Mouse (Mus musculus): ENCODE data around the gene Atg7. TPM values are rescaled to one million over a fixed set of nuclear protein-coding genes. Genes with fewer than 3 reads are reported as not detected.
A peak's percentile ranks its signal among the peaks of the same experiment; 100 is the strongest.

The Atg7 gene
- polyA plus RNA-seq, 1 experiment from 2014 or later: 16.8 TPM

- Histone ChIP-seq H3K4me3 (replicated peaks) (no peak overlapping the region), H3K9ac (replicated peaks) (no peak overlapping the region), H3K4me2 (no peak overlapping the region), H3K36me3 (peaks cover 13% of the 10 kb centered on the region; the same call in 1 of the 2 replicates), H3K4me1 (peaks cover 6% of the 10 kb centered on the region; the same call in 1 of the 2 replicates), H3K9me3 (replicated peaks) (no peaks in the 10 kb centered on the region), H3K27me3 (replicated peaks) (no peaks in the 10 kb centered on the region), H3K27ac (replicated peaks) (0 out of 2 replicates have a peak overlapping the region, but pooled peaks have one; percentile 7)
- ATAC-seq (ENCODE audit: low FRiP score): no peak
- WGBS: 33% methylated on average over 2 of the region's 2 CpGs
Observed at GRCm38 (mm10) chr6:114690661-114691060, 47.8 kb downstream of the Atg7 start.

DNA sequence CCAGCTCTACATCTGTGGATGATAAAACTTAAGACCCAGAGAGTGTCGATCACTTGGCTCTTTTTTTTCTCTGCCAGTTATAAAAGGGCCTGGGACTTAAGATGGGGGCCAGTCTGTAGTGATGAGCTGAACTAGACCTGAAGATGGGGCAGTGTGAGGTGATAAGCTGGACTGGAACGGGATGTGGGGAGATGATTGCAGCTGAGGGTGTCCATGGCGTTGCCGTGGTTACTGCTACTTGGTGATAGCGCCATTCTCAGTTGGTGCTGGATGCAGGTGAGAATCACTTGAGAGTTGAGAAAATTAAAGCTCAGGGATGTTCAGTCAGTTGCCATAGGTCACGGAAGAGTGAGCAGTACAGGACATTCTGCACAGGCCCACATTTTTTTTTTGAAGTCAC lies 48.6 kb downstream of the Atg7 start:
- 79% methylated on average over 6 of the region's 6 CpGs for WGBS

DNA sequence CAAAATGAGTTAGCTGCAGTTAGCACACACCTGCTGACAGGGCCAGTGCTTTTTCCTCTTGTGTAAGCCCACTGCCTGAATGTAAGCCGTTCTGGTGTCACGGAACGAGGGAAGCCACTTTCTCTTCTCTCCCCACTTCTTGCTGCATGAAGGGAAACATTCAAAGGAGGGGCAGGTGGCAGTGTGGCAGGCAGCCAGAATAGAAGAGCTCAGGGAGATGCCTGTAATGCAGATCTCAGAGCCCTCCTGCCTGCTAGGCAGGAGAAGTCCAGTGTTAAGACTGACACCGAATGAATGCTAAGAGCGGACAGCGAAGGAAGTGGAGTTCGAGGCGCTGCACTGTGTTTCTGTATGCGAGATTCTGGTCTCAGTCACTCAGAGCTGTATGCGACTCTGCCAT lies 49.8 kb downstream of the Atg7 start:
- Histone ChIP-seq H3K27me3 (replicated peaks) (no peaks in the 10 kb centered on the region), H3K4me2 (no peak overlapping the region), H3K9me3 (replicated peaks) (no peaks in the 10 kb centered on the region), H3K4me1 (peaks cover 7% of the 10 kb centered on the region; the same call in 1 of the 2 replicates), H3K9ac (replicated peaks) (no peak overlapping the region), H3K27ac (replicated peaks) (no peak overlapping the region), H3K36me3 (peaks cover 5% of the 10 kb centered on the region; the same call in 1 of the 2 replicates), H3K4me3 (replicated peaks) (no peak overlapping the region)
- 76% methylated on average over 10 of the region's 10 CpGs for WGBS
- no peak for ATAC-seq (ENCODE audit: low FRiP score)

More for the DNA sequence above, 48.6 kb downstream of the Atg7 start:
- Histone ChIP-seq H3K9ac (replicated peaks) (no peak overlapping the region), H3K4me1 (peaks cover 6% of the 10 kb centered on the region; the same call in 1 of the 2 replicates), H3K27ac (replicated peaks) (no peak overlapping the region), H3K9me3 (replicated peaks) (no peaks in the 10 kb centered on the region), H3K27me3 (replicated peaks) (no peaks in the 10 kb centered on the region), H3K4me3 (replicated peaks) (no peak overlapping the region), H3K36me3 (peaks cover 10% of the 10 kb centered on the region; the same call in 1 of the 2 replicates), H3K4me2 (no peak overlapping the region)
- ATAC-seq (ENCODE audit: low FRiP score): no peak

- no peaks in the 10 kb centered on the region for H3K27me3 ChIP-seq (replicated peaks)
- H3K27ac ChIP-seq (replicated peaks): no peak overlapping the region
- H3K4me1 ChIP-seq: peaks cover 4% of the 10 kb centered on the region; the same call in 1 of the 2 replicates
- H3K9ac ChIP-seq (replicated peaks): no peak overlapping the region
- no peak overlapping the region for H3K4me3 ChIP-seq (replicated peaks)
- ATAC-seq (ENCODE audit: low FRiP score): peak; percentile 65
- no peaks in the 10 kb centered on the region; the same call in 1 of the 2 replicates for H3K36me3 ChIP-seq
- WGBS: 47% methylated on average over 9 of the region's 9 CpGs
- H3K9me3 ChIP-seq (replicated peaks): no peaks in the 10 kb centered on the region
- H3K4me2 ChIP-seq: no peak overlapping the region
Observed at GRCm38 (mm10) chr6:114697646-114698490, 55.0 kb downstream of the Atg7 start.

DNA sequence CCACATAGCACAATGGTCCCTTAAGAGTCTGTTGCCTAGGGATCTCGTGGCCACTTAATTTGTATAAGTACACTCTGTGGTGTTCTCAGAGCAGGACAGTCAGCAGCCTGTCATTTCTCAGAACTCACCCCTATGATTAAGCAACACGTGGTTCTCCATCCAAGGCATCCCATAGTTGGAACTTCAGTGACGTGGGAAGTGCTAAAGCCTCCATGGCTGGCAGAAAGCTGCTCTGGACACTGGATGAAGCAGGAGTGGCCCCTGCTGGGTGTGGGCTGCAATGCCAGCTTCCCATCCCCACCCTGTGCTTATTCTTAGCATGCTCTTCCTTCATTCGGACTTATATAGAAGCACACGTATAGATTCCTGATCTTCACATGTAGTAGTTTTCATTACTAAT lies 55.7 kb downstream of the Atg7 start:
- Histone ChIP-seq H3K4me2 (no peak overlapping the region), H3K9ac (replicated peaks) (no peak overlapping the region), H3K4me1 (peaks cover 4% of the 10 kb centered on the region; the same call in 1 of the 2 replicates), H3K36me3 (peaks cover 2% of the 10 kb centered on the region), H3K27me3 (replicated peaks) (no peaks in the 10 kb centered on the region), H3K27ac (replicated peaks) (no peak overlapping the region), H3K4me3 (replicated peaks) (no peak overlapping the region), H3K9me3 (replicated peaks) (no peaks in the 10 kb centered on the region)
- WGBS: 59% methylated on average over 5 of the region's 5 CpGs
- no peak for ATAC-seq (ENCODE audit: low FRiP score)

DNA sequence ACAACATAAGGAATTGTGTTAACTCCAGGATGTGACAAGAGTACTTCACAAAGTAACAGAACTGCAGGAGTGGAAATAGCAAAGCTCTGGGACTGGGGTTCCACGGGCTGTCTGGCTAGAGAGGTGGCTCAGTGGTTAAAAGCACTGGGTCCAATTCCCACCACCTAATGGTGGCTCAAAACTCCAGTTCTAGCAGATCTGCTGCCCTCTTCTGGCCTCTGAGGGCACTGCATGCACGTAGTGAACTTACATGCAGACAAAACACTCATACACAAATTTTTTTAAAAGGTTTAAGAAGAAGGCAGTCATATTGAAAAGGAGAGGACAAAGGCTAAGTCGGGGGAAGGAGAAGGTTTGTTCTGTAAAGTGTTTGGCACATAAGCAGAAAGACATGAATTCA lies 57.8 kb downstream of the Atg7 start:
- Histone ChIP-seq H3K4me3 (replicated peaks) (no peak overlapping the region), H3K4me2 (no peak overlapping the region), H3K9me3 (replicated peaks) (no peaks in the 10 kb centered on the region), H3K4me1 (peaks cover 4% of the 10 kb centered on the region; the same call in 1 of the 2 replicates), H3K9ac (replicated peaks) (no peak overlapping the region), H3K27ac (replicated peaks) (no peak overlapping the region), H3K36me3 (peaks cover 5% of the 10 kb centered on the region), H3K27me3 (replicated peaks) (no peaks in the 10 kb centered on the region)
- WGBS: 89% methylated on average over 3 of the region's 3 CpGs
- ATAC-seq (ENCODE audit: low FRiP score): no peak

DNA sequence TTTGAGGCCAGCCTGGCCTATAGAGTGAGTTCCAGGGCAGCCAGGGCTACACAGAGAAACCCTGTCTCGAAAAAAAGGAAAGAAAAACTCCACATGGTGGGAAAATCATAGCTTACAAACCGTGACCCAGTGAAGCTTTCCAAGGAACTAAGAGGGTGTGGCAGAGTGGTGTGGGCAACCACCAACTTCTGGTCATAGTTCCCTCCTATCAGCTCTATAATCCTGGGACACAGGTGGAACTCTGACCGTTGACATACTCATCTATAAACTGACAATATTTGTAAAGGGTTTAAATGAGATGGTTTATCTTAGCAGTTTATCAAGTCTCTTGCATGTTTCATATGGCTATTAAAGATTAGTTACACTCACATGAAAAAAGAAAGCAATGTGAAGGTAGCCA lies 64.1 kb downstream of the Atg7 start:
- Histone ChIP-seq H3K27me3 (replicated peaks) (no peaks in the 10 kb centered on the region), H3K9ac (replicated peaks) (no peak overlapping the region), H3K4me2 (no peak overlapping the region), H3K36me3 (peaks cover 10% of the 10 kb centered on the region), H3K9me3 (replicated peaks) (no peaks in the 10 kb centered on the region), H3K4me1 (no peaks in the 10 kb centered on the region), H3K27ac (replicated peaks) (no peak overlapping the region), H3K4me3 (replicated peaks) (no peak overlapping the region)
- no peak for ATAC-seq (ENCODE audit: low FRiP score)
- WGBS: 79% methylated on average over 3 of the region's 3 CpGs

- H3K9me3 ChIP-seq (replicated peaks): no peaks in the 10 kb centered on the region
- no peaks in the 10 kb centered on the region for H3K27me3 ChIP-seq (replicated peaks)
- 70% methylated on average over 4 of the region's 4 CpGs for WGBS
- ATAC-seq (ENCODE audit: low FRiP score): no peak
- no peak overlapping the region for H3K27ac ChIP-seq (replicated peaks)
- H3K36me3 ChIP-seq: peaks cover 5% of the 10 kb centered on the region; the same call in 1 of the 2 replicates
- peaks cover 14% of the 10 kb centered on the region for H3K4me1 ChIP-seq
- no peak overlapping the region for H3K9ac ChIP-seq (replicated peaks)
- H3K4me2 ChIP-seq: no peak overlapping the region
- H3K4me3 ChIP-seq (replicated peaks): no peak overlapping the region
Observed at GRCm38 (mm10) chr6:114712242-114713050, 69.5 kb downstream of the Atg7 start.

- Histone ChIP-seq H3K27ac (replicated peaks) (no peak overlapping the region), H3K36me3 (peaks cover 4% of the 10 kb centered on the region; the same call in 1 of the 2 replicates), H3K4me3 (replicated peaks) (no peak overlapping the region), H3K9me3 (replicated peaks) (no peaks in the 10 kb centered on the region), H3K4me2 (no peak overlapping the region), H3K27me3 (replicated peaks) (no peaks in the 10 kb centered on the region), H3K4me1 (peaks cover 14% of the 10 kb centered on the region), H3K9ac (replicated peaks) (no peak overlapping the region)
- ATAC-seq (ENCODE audit: low FRiP score): no peak
- 64% methylated on average over 3 of the region's 3 CpGs for WGBS
Observed at GRCm38 (mm10) chr6:114713538-114713937, 70.6 kb downstream of the Atg7 start.

DNA sequence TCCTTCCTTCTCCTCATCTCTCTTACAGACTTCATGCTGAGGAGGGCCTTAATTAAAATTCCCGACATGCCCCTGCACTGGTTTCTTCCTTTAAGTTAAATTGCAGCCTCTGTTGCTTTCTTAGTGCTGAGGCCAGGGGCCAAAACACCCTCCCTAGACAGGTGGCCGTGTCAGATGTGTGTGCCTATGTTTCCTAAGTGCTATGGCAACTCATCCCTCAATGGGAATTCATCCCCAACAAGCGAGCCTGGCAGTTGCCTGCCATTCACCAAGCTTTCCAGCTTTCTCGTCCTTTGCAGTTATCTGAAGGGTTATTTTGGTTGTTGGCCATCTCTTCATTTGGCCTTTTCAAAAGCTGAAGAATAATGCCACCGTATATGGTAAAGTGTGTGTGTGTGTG lies 71.8 kb downstream of the Atg7 start:
- Histone ChIP-seq H3K36me3 (peaks cover 4% of the 10 kb centered on the region; the same call in 1 of the 2 replicates), H3K27me3 (replicated peaks) (no peaks in the 10 kb centered on the region), H3K4me1 (peaks cover 25% of the 10 kb centered on the region), H3K4me3 (replicated peaks) (no peak overlapping the region), H3K9ac (replicated peaks) (no peak overlapping the region), H3K27ac (replicated peaks) (peak overlapping the region; percentile 23; the same call in 1 of the 2 replicates), H3K4me2 (no peak overlapping the region), H3K9me3 (replicated peaks) (no peaks in the 10 kb centered on the region)
- ATAC-seq (ENCODE audit: low FRiP score): no peak; the same call in 1 of the 2 replicates
- 27% methylated on average over 5 of the region's 5 CpGs for WGBS

GRCm38 (mm10) chr6:114715289-114716030 lies 72.6 kb downstream of the Atg7 start:
- H3K27ac ChIP-seq (replicated peaks): peak overlapping the region; percentile 39; the same call in 1 of the 2 replicates
- no peak overlapping the region for H3K4me2 ChIP-seq
- H3K4me3 ChIP-seq (replicated peaks): no peak overlapping the region
- no peak overlapping the region for H3K9ac ChIP-seq (replicated peaks)
- no peaks in the 10 kb centered on the region for H3K27me3 ChIP-seq (replicated peaks)
- no peak for ATAC-seq (ENCODE audit: low FRiP score)
- H3K9me3 ChIP-seq (replicated peaks): no peaks in the 10 kb centered on the region
- peaks cover 29% of the 10 kb centered on the region for H3K4me1 ChIP-seq
- H3K36me3 ChIP-seq: peaks cover 4% of the 10 kb centered on the region; the same call in 1 of the 2 replicates
- 63% methylated on average over 7 of the region's 7 CpGs for WGBS
